Mouse (Mus musculus) lung, postnatal 0 days (tissue): Measurements from ENCODE around the gene Cma2. TPM values are rescaled to one million over a fixed set of nuclear protein-coding genes. Genes with fewer than 3 reads are reported as not detected.

Experiments
- polyA plus RNA-seq: library from polyadenylated mRNA; unstranded; fragments of >200 nt; fragmentation: Nextera tagmentation; extraction: Ambion mirVana; gene quantifications from 2 replicates; pipeline ENCODE4 v1.2.1, GENCODE M21; 2015

Gene Cma2
- polyA plus RNA-seq, 1 experiment from 2014 or later, result not detected

Other genes starting within 250 kb of the Cma2 start
- gene Tgm1, start 237.1 kb upstream of the Cma2 start, polyA plus RNA-seq, result 14.2 and 20.6 TPM in 2 replicates
- 31.4 and 32.5 TPM in 2 replicates for gene Rabggta, start 228.7 kb upstream of the Cma2 start, polyA plus RNA-seq
- 74.1 and 83.5 TPM in 2 replicates for gene Dhrs1, start 205.3 kb upstream of the Cma2 start, polyA plus RNA-seq
- gene Nop9, start 205.3 kb upstream of the Cma2 start, polyA plus RNA-seq, result 16.2 and 19.5 TPM in 2 replicates
- gene Cideb, start 192.5 kb upstream of the Cma2 start, polyA plus RNA-seq, result 0.65 and 1.3 TPM in 2 replicates
- 0.77 and 0.97 TPM in 2 replicates for gene Ltb4r2, start 189.6 kb upstream of the Cma2 start, polyA plus RNA-seq
- gene Ltb4r1, start 185.0 kb upstream of the Cma2 start, polyA plus RNA-seq, result 4.1 and 4.6 TPM in 2 replicates
- 29.3 and 33.3 TPM in 2 replicates for gene Adcy4, start 166.9 kb upstream of the Cma2 start, polyA plus RNA-seq
- gene Ripk3, start 162.1 kb upstream of the Cma2 start, polyA plus RNA-seq, result 16.2 and 24.2 TPM in 2 replicates
- gene Nfatc4, start 127.8 kb upstream of the Cma2 start, polyA plus RNA-seq, result 17.1 and 18.1 TPM in 2 replicates
- gene Nynrin, start 97.0 kb upstream of the Cma2 start, polyA plus RNA-seq, result 4.2 and 4.7 TPM in 2 replicates
- 0.26 and 0.44 TPM in 2 replicates for gene Cbln3, start 66.6 kb upstream of the Cma2 start, polyA plus RNA-seq
- gene Khnyn, start 66.0 kb upstream of the Cma2 start, polyA plus RNA-seq, result 10.1 and 11.7 TPM in 2 replicates
- gene Sdr39u1, start 50.7 kb upstream of the Cma2 start, polyA plus RNA-seq, result 43.0 and 46.3 TPM in 2 replicates
- 7.6 and 10.4 TPM in 2 replicates for gene Cma1, start 6.3 kb upstream of the Cma2 start, polyA plus RNA-seq
- gene Mcpt1, start 67.0 kb downstream of the Cma2 start, polyA plus RNA-seq, result not detected in 2 replicates
- gene Mcpt9, start 79.5 kb downstream of the Cma2 start, polyA plus RNA-seq, result not detected in 2 replicates
- 0.13 TPM in 1 of 2 replicates, not detected in the other for gene Mcpt2, start 91.1 kb downstream of the Cma2 start, polyA plus RNA-seq
- gene Mcpt4, start 111.3 kb downstream of the Cma2 start, polyA plus RNA-seq, result 0.54 and 1.5 TPM in 2 replicates
- gene Mcpt8, start 134.3 kb downstream of the Cma2 start, polyA plus RNA-seq, result 5.0 and 5.6 TPM in 2 replicates
- 0.29 and 0.31 TPM in 2 replicates for gene Ctsg, start 151.6 kb downstream of the Cma2 start, polyA plus RNA-seq
- not detected in 2 replicates for gene Gzme, start 169.6 kb downstream of the Cma2 start, polyA plus RNA-seq
- gene Gzmd, start 181.6 kb downstream of the Cma2 start, polyA plus RNA-seq, result not detected in 2 replicates
- not detected in 2 replicates for gene Gzmg, start 208.6 kb downstream of the Cma2 start, polyA plus RNA-seq
- not detected in 2 replicates for gene Gzmn, start 223.6 kb downstream of the Cma2 start, polyA plus RNA-seq